Mouse (Mus musculus) monocyte, adult 5-6 weeks (primary cell): ENCODE data around the gene Wfdc1. TPM values are rescaled to one million over a fixed set of nuclear protein-coding genes. Genes with fewer than 3 reads are reported as not detected.

Experiments
- ATAC-seq: fragments of 153-309, 156-312 bp; replicated peaks from 2 replicates; pipeline ENCODE4 v1.8.0; 2017; ENCODE audit warnings: mild to moderate bottlenecking; ENCODE audit not compliant: low TSS enrichment, insufficient number of reproducible peaks, severe bottlenecking, poor library complexity, low FRiP score
- total RNA-seq: library from RNA; stranded (forward); fragments of 200-1000, 200-491, 200-594 nt; gene quantifications from 3 replicates; pipeline ENCODE4 v1.2.3, GENCODE M21; 2017

The Wfdc1 gene
- total RNA-seq, 1 experiment from 2014 or later, result not detected

DNA sequence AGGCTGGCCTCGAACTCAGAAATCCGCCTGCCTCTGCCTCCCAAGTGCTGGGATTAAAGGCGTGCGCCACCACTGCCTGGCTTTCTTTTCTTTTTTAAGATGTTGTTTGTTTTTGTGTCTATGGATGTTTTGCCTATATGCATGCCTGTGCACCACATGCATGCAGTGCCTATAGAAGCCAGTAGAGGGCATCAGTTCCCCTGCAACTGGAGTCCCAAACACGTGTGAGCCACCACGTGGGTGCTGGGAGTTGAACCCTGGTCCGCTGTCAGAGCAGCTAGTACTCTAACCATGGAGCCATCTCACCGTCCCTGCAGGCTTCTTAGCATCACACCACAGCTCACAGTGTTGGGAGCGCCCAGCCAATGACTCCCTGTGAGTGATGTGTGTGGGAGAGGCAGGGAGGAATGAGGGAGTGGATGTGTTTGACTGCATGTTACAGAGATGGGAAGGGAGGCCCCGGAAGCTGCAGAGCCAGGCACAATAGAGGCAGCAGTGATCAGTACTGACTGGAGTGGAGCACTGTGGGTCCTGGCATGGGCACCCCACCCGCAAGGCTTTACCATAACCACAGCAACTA is 7.9 kb downstream of the Wfdc1 start:
- ATAC-seq, result no peak

DNA sequence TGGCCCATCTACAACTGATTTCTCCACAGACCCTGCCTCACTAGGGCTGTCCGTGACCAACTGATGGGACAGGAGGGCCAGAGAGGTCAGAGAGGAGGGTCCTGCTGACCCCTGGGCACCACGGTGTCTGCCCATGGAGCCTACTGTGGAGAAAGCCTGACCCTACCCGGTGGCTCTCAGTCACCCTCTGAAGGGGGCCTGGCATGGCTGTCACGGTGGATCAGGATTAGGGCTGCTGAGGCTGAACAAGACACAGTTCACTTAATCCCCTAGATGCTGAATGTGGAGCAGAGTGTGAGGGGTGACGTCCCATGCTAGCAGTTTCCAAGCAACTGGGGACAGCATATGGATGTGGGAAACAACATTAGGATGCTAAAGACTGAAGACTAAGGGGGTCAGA is 9.3 kb downstream of the Wfdc1 start:
- no peak for ATAC-seq

DNA sequence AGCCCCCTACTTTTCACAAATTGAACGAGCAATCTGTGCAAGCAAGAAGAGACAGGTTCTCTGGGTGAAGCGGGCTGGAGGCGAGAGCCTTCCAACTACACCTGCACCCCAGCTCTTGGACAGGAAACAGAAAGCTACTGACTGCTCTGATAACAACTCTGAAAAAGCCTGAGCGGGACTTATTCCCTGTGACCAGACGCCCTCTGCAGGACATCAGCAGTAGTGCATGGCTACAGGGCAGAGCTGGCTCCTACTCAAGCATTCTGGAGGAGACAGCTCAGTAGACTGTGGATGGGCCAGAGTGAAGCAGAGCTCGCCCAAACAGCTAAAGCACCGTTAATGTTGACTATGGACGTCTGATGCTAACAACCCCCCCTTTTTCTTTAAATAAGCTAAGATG is 10.2 kb downstream of the Wfdc1 start:
- ATAC-seq, result 0 out of 2 replicates have a peak, but pooled peaks have one; percentile 49

DNA sequence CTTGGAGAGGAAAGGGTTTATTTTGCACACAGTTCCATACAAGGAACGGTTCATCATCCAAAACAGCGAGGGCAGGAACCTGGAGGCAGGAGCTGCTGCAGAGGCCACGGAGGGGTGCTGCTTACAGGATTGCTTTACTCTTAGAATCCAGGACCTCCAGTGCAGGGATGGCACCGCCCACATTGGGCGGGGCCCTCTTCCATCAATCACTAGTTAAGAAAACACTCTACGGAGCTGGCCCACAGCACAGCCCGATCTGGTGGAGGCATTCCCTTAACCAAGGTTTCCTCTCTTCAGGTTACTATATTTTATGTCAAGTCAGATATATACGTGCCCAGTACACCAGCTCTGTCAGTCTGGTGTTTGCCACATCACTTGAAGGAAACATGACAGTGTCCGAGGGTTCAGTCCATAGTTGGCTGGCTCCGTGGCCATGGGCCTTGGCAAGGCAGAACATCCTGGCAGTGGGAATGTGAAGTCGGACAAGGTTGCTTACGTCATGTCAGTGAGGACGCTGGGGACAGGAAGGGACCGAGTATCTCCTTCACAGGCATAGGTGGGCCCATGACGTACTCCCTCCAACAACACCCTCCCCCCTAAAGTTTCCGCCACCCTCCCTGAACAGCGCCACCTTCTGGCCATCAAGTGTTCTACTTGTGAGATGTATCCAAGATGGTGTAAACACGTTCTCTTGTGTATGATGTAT is 12.1 kb downstream of the Wfdc1 start:
- ATAC-seq, result no peak

DNA sequence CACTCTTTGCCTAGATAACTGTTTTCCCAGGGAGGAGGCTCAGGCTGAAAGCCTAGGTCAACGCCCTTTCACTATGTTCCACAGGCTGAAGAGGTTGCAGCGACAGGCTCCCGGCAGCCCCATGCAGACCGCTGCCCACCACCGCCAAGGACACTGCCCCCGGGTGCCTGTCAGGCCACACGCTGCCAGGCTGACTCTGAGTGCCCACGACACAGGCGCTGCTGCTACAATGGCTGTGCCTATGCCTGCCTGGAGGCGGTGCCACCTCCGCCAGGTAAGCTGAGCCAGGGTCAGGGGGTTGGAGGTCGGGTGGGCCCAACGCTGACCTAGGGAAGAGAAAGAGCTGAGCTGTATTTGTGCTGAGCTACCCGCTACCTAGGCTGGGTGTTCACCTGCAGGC is 13.0 kb downstream of the Wfdc1 start:
- no peak for ATAC-seq

DNA sequence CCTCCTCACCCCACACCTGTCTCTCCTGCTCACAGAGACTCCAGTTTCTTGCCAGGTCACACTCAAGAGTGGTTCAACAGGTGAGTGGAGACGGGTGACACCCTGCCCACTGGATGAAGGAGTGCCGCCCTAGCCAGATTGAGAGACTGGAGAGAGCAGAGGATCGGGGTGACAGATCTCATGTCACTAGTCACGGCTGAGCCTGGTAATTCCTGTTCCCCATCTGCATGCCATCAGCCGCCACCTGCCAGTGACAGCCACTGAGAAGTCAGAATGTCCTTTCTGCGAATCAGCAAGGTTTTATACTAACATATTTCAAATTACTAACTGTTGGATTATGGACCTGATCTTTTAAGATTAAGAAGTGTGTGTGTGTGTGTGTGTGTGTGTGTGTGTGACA is 24.4 kb downstream of the Wfdc1 start:
- no peak for ATAC-seq

DNA sequence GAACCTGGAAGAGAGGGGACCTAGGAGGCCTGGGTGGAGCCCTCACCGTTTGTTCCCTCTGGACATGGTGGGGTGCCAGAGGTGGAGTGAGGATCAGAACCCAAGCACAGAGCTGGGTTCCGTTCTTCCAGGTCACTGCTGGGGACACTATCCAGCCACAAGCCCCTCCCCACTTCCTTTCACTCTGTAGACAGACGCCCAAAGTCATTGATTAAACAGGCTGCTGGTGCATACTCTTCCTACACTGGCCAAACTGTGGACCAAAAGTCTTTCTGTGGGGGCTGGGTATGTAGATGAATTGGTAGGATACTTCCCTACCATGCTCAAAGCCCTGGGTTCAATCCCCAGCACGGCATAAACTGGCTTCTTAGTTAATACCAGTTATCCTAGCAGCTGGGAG is 25.8 kb downstream of the Wfdc1 start:
- ATAC-seq, result no peak

DNA sequence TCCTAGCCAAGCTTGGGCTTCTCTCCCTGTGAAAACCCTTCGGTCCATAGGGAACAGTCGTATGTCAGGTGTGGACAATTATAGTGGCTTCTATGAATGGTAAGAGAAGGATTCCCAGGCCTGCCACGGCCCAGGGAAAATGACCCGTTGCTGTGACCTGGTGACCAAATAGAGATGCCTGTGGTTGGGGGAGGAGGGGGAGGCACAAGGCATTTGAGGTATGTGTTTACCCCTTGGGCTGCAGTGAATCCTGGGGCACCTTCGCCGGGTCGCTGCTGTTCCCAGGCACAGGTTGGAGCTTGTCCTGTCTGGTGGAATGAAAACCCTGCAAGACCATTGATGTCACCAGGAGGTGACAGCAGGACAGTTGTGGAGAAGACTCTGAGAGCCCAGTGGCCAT is 28.5 kb downstream of the Wfdc1 start:
- ATAC-seq, result no peak

DNA sequence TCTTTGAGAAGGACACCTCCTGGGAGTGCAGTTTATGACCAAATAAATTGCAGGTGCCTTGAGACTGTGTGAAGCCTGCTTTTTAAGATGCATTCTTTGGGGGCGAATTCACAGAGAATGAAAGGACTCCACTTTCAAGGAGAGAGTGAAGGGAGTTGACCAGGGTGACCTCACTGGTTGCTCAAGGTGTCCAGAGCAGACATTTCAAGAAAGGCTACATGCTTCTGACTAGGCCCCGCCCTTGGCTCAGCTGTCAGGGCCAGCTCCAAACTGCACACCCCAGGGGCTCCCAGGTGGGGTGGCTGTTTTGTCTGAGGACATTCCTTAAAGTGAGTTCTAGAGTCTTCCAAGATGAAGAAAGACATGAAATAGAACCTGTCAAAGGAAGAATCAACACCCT is 31.0 kb downstream of the Wfdc1 start:
- ATAC-seq, result no peak

DNA sequence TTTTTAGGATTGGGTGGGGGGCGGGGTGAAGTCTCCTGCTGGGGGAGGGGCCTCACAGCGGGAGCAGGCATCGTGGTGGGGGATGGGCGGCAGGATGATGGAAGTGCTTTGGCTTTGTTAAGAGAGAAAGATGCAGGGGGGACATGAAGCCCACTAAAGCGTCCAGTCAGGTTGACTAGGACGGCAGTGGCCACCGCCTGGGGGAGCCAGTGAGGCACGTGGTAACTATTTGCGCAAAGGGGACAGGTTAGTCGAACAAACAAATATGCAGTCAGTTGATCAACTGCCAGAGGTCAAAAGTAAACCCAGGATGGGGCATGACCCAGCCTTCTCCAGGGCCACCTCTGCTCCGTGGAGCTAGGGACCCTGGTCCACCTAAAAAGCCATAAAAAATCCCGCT is 32.8 kb downstream of the Wfdc1 start:
- ATAC-seq, result no peak

DNA sequence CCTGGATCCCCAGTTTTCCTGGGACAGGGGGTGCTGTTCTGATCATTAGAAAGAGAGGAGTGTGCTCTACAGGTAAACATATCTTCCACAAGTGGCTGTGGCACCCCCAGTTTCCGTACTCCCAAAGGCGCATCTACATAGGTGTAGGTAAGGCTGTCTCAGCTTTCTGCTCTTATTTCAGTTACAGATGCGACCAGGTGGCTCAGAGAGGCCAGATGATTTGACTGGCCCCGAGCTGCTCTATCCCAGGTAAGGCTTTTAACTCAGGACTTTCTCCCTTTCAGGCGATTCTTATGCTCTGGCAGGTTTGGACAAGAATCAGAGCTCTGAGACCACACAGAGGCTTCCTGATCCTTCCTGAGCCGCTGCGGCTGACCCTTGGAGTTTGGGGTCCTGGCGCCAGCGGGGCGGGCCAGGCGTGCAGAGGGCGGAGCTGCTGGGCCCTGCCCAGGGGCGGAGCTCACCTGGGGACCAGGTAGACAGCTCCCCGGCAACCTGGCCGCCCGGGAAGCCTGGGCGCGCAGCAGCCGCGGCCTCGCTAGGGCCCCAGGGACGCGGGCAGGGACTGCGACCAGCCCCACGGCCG is 33.5 kb downstream of the Wfdc1 start, which contains the start of gene Atp2c2:
Gene Atp2c2 (plus strand): TSS at position 461 of the 586 bp plus-strand sequence.
- ATAC-seq, result no peak

DNA sequence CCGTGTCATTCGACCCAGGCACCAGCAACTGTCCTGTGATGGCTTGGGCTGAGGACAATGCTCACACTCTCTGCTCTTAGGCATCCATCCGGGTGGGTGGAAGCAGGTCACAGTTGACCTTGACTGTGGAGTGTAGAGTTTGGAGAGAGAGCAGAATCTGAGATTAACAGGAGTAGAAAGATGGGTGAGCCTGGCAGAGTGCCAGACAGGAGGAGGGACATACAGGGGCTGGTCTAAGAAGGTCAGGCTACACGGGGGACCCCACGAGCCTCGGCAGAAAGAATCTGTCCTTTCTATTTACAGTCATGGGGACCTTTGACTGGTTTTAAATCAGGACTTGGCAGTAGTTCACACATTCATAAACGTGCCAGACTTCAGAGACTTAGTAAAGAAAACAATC is 36.8 kb downstream of the Wfdc1 start:
- ATAC-seq, result no peak

DNA sequence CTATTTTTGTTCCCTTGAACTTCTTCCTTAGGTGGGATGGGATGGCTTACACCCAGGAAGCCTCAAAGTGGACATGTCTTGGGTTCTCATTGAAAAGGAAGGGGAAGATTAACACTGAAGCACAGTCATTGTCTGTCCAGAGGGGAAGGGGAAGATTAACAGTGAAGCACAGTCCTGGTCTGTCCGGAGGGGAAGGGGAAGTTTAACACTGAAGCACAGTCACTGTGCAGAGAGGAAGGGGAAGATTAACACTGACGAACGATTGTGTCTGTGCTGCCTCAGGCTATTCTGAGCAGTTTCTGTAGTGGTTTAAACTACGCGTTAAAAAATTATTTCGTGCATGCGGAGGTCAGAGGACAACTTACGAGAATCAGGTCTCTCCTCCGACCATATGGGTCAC is 41.0 kb downstream of the Wfdc1 start:
- ATAC-seq, result no peak

DNA sequence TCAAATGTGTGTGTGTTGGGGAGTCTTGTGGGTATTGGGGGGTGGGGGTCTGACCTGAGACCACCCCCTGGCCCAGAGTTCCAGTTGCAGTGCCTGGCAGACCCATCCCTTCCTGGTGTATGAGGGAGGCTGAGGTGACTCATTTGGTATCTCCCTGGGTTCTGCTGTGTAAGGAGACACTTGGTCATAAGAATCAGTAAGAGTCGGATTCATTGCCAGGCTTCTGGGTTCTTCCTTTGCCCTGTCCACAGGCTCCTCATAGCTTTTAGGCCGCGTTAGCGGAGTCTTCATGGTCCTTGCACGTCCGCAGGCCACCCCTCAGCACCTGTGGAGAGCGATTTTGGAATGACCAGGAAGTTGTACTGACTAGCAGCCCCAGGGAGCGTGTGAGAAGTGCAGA is 42.3 kb downstream of the Wfdc1 start:
- no peak for ATAC-seq

DNA sequence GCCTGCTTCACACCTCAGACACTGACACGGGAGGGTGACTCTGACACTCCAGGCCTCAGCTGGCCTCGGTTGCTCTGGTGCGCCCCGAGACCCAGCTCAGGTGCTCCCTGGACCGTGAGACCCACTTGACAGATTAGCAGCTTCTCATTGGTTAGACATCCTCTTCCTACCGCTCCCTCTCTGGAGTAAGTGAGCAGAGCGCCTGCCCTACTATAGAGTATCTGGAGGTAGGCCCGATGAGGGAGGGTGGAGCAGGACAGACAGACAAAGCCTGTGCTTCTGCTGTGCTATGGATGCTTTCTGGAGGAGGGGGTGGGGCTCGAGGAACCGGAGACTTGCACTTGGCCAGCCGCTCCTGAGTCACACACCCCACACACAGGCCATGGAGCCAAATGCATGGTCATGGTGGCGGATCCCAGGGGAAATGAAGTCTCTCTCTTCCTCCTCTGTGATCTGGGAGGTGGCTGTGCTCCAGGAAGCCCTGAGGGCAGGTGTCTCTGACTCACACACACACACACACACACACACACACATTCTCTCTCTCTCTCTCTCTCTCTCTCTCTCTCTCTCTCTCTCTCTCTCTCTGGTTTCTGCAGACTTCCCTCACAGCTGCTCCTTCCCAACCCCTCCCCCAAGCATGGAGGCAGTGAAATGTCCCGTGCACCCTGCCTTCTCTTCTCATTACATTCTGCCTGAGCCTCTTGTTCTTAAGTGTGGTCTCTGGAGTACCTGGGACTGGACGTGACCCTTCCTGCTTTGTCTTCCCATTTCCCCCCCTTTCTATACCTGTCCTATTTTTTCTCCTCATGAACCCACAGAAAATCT is 42.9 kb downstream of the Wfdc1 start:
- no peak for ATAC-seq

DNA sequence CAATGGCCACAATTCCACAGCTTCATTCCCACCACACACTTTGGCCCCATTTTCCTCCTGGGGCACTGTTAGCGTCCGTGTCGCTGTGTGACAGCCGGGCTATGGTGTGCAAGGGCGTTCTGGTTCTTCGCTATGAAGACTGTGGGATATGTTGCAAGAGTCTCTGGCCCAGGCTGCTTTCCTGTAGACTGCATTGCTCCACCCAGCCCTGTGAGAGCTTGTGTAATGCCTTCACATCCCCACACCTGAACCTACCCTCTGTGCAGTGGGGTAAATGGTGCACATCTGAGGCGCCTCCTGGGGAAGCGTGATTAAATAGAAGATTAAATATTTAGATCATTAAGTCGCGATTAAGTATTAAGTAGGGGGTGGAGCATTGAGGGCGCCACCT is 43.5 kb downstream of the Wfdc1 start:
- no peak for ATAC-seq

DNA sequence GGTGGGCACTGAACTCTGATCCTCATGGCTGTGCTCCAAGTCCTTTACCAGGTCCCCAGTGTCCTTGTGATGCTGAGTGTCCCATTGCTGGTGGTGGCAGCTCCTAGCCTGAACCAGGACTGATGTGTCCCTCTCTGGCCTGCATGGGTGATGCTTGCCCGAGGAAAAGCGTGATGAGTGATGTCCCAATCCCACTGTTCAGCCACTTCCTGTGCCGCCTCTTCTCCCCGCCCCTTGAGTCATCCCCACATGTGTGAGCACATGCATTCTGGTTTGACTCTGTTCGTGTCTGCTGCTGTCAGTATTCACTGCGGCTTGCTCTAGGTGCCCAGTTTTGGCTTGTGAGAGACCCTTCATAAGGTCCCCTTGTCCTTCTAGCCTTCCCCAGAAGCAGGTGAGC is 46.1 kb downstream of the Wfdc1 start:
- ATAC-seq, result 0 out of 2 replicates have a peak, but pooled peaks have one; percentile 52

DNA sequence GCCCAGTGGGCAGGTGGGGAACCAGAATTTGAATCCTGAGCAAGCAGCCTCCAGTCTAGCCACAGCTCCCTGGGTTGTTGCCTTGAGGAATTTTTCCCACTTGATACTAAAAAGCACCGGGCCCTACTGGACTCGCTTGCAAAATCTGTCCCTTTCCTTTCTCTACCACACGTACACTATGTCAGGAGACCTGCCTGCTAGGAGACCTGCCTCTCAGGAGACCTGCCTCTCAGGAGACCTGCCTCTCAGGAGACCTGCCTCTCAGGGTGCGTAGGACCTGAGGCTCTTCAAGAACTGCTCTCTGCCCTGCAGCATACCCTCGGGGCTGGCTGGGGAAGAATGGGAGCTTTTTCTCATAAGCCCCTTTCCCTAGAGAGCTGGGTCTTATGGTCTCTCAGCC is 47.3 kb downstream of the Wfdc1 start:
- ATAC-seq, result no peak

DNA sequence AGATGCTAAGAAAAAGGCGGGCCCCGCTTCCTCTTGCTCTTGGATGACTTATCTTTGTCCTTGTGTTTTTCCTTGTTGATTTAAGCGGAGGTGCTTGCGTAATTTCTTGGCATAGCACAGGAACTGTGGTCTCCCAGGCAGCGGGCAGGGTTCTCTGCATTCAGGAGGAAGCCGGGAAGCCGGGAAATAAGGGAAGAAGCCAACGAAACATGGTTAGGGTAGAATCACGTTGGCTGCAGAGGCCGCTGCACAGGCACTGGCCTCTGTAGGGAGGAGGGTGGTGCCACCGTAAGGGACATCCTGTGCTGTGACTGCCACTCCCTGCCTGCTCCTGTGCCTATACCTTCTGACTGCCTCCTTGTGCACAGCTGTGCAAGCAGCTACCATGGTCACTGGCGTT is 49.1 kb downstream of the Wfdc1 start:
- ATAC-seq, result no peak
